Mouse (Mus musculus): ENCODE measurements around the gene Ttc28. TPM values are rescaled to one million over a fixed set of nuclear protein-coding genes. Genes with fewer than 3 reads are reported as not detected.

The Ttc28 gene
- polyA plus RNA-seq, 1 experiment from 2014 or later = 0.95 TPM

GRCm38 (mm10) chr5:111270246-111271002 lies 390.8 kb downstream of the Ttc28 start:
- Histone ChIP-seq H3K27me3 (no peaks in the 10 kb centered on the region), H3K4me3 (replicated peaks) (no peak overlapping the region), H3K36me3 (no peaks in the 10 kb centered on the region), H3K9me3 (replicated peaks) (no peaks in the 10 kb centered on the region), H3K4me1 (replicated peaks) (peaks cover 6% of the 10 kb centered on the region; the same call in 1 of the 2 replicates), H3K27ac (no peak overlapping the region), H3K4me2 (no peak overlapping the region), H3K9ac (no peak overlapping the region)
- DNase-seq (no peak), ATAC-seq (ENCODE audit: low read depth) (no peak)
- WGBS (ENCODE audit: insufficient replicate concordance) = 64% methylated on average over 15 of the region's 15 CpGs

- Histone ChIP-seq H3K36me3 (no peaks in the 10 kb centered on the region), H3K4me1 (replicated peaks) (peaks cover 6% of the 10 kb centered on the region; the same call in 1 of the 2 replicates), H3K9ac (no peak overlapping the region), H3K4me2 (no peak overlapping the region), H3K27ac (no peak overlapping the region), H3K4me3 (replicated peaks) (no peak overlapping the region), H3K27me3 (no peaks in the 10 kb centered on the region), H3K9me3 (replicated peaks) (no peaks in the 10 kb centered on the region)
- ATAC-seq (ENCODE audit: low read depth) (peak; percentile 45), DNase-seq (peak; percentile 44)
- 38% methylated on average over 10 of the region's 10 CpGs for WGBS (ENCODE audit: insufficient replicate concordance)
Observed at GRCm38 (mm10) chr5:111273589-111273988, 394.0 kb downstream of the Ttc28 start.

- no peaks in the 10 kb centered on the region for H3K27me3 ChIP-seq
- H3K36me3 ChIP-seq = no peaks in the 10 kb centered on the region
- H3K4me2 ChIP-seq = no peak overlapping the region
- H3K4me3 ChIP-seq (replicated peaks) = no peak overlapping the region
- no peak overlapping the region for H3K27ac ChIP-seq
- 51% methylated on average over 5 of the region's 5 CpGs for WGBS (ENCODE audit: insufficient replicate concordance)
- no peak for ATAC-seq (ENCODE audit: low read depth)
- no peak overlapping the region for H3K9ac ChIP-seq
- no peaks in the 10 kb centered on the region for H3K9me3 ChIP-seq (replicated peaks)
- DNase-seq = no peak
- H3K4me1 ChIP-seq (replicated peaks) = peaks cover 6% of the 10 kb centered on the region; the same call in 1 of the 2 replicates
Observed at GRCm38 (mm10) chr5:111274948-111275347, 395.3 kb downstream of the Ttc28 start.

GRCm38 (mm10) chr5:111284420-111285175 lies 405.0 kb downstream of the Ttc28 start:
- no peaks in the 10 kb centered on the region for H3K36me3 ChIP-seq
- ATAC-seq (ENCODE audit: low read depth) (no peak), DNase-seq (no peak)
- H3K4me3 ChIP-seq (replicated peaks) = no peak overlapping the region
- no peak overlapping the region for H3K4me2 ChIP-seq
- whole genome bisulfite sequencing (ENCODE audit: insufficient replicate concordance) = 67% methylated on average over 19 of the region's 19 CpGs
- no peak overlapping the region for H3K27ac ChIP-seq
- no peaks in the 10 kb centered on the region for H3K27me3 ChIP-seq
- H3K9ac ChIP-seq = no peak overlapping the region
- H3K4me1 ChIP-seq (replicated peaks) = no peaks in the 10 kb centered on the region; the same call in 1 of the 2 replicates
- no peaks in the 10 kb centered on the region for H3K9me3 ChIP-seq (replicated peaks)

GRCm38 (mm10) chr5:111287571-111287970 lies 408.0 kb downstream of the Ttc28 start:
- Histone ChIP-seq H3K4me1 (replicated peaks) (no peaks in the 10 kb centered on the region; the same call in 1 of the 2 replicates), H3K27ac (peak overlapping the region; percentile 64; the same call in 1 of the 2 replicates), H3K9ac (no peak overlapping the region), H3K4me3 (replicated peaks) (no peak overlapping the region), H3K4me2 (no peak overlapping the region), H3K27me3 (no peaks in the 10 kb centered on the region), H3K36me3 (no peaks in the 10 kb centered on the region), H3K9me3 (replicated peaks) (no peaks in the 10 kb centered on the region)
- DNase-seq (no peak), ATAC-seq (ENCODE audit: low read depth) (no peak; the same call in 1 of the 2 replicates)
- 58% methylated on average over 5 of the region's 5 CpGs for WGBS (ENCODE audit: insufficient replicate concordance)

GRCm38 (mm10) chr5:111288486-111288885 lies 408.9 kb downstream of the Ttc28 start:
- peak overlapping the region; percentile 64 for H3K27ac ChIP-seq
- ATAC-seq (ENCODE audit: low read depth) = peak; percentile 55; the same call in 1 of the 2 replicates
- H3K9ac ChIP-seq = no peak overlapping the region
- no peaks in the 10 kb centered on the region for H3K36me3 ChIP-seq
- H3K4me1 ChIP-seq (replicated peaks) = no peaks in the 10 kb centered on the region; the same call in 1 of the 2 replicates
- H3K4me3 ChIP-seq (replicated peaks) = no peak overlapping the region
- 68% methylated on average over 11 of the region's 11 CpGs for WGBS (ENCODE audit: insufficient replicate concordance)
- H3K4me2 ChIP-seq = no peak overlapping the region
- no peaks in the 10 kb centered on the region for H3K9me3 ChIP-seq (replicated peaks)
- no peak for DNase-seq
- H3K27me3 ChIP-seq = no peaks in the 10 kb centered on the region

- WGBS (ENCODE audit: insufficient replicate concordance) = 82% methylated on average over 11 of the region's 11 CpGs
- H3K27ac ChIP-seq = no peak overlapping the region
- no peaks in the 10 kb centered on the region; the same call in 1 of the 2 replicates for H3K4me1 ChIP-seq (replicated peaks)
Observed at GRCm38 (mm10) chr5:111290071-111290470, 410.5 kb downstream of the Ttc28 start.

GRCm38 (mm10) chr5:111291639-111292038 lies 412.0 kb downstream of the Ttc28 start:
- H3K4me2 ChIP-seq = no peak overlapping the region

More at GRCm38 (mm10) chr5:111290071-111290470, 410.5 kb downstream of the Ttc28 start:
- no peaks in the 10 kb centered on the region for H3K36me3 ChIP-seq
- H3K9me3 ChIP-seq (replicated peaks) = no peaks in the 10 kb centered on the region
- H3K27me3 ChIP-seq = no peaks in the 10 kb centered on the region
- H3K4me3 ChIP-seq (replicated peaks) = no peak overlapping the region
- no peak overlapping the region for H3K4me2 ChIP-seq
- ATAC-seq (ENCODE audit: low read depth) (no peak), DNase-seq (no peak)
- no peak overlapping the region for H3K9ac ChIP-seq

GRCm38 (mm10) chr5:111297801-111298200 lies 418.2 kb downstream of the Ttc28 start:
- H3K27me3 ChIP-seq = no peaks in the 10 kb centered on the region
- no peaks in the 10 kb centered on the region for H3K36me3 ChIP-seq
- H3K4me1 ChIP-seq (replicated peaks) = 0 out of 2 replicates have a peak, but pooled peaks cover 3% of the 10 kb centered on the region
- ATAC-seq (ENCODE audit: low read depth) (no peak), DNase-seq (no peak)
- no peak overlapping the region for H3K4me3 ChIP-seq (replicated peaks)
- H3K4me2 ChIP-seq = no peak overlapping the region
- 52% methylated on average over 5 of the region's 5 CpGs for WGBS (ENCODE audit: insufficient replicate concordance)
- H3K9ac ChIP-seq = no peak overlapping the region
- no peak overlapping the region for H3K27ac ChIP-seq
- no peaks in the 10 kb centered on the region for H3K9me3 ChIP-seq (replicated peaks)

More at GRCm38 (mm10) chr5:111291639-111292038, 412.0 kb downstream of the Ttc28 start:
- Histone ChIP-seq H3K36me3 (no peaks in the 10 kb centered on the region), H3K4me1 (replicated peaks) (no peaks in the 10 kb centered on the region; the same call in 1 of the 2 replicates), H3K9ac (no peak overlapping the region), H3K9me3 (replicated peaks) (no peaks in the 10 kb centered on the region), H3K4me3 (replicated peaks) (no peak overlapping the region), H3K27ac (no peak overlapping the region), H3K27me3 (no peaks in the 10 kb centered on the region)
- DNase-seq (no peak), ATAC-seq (ENCODE audit: low read depth) (no peak)
- 56% methylated on average over 10 of the region's 10 CpGs for WGBS (ENCODE audit: insufficient replicate concordance)

GRCm38 (mm10) chr5:111298706-111299105 lies 419.1 kb downstream of the Ttc28 start:
- Histone ChIP-seq H3K4me2 (no peak overlapping the region), H3K4me3 (replicated peaks) (no peak overlapping the region), H3K27me3 (no peaks in the 10 kb centered on the region), H3K27ac (no peak overlapping the region), H3K4me1 (replicated peaks) (0 out of 2 replicates have a peak, but pooled peaks cover 3% of the 10 kb centered on the region), H3K36me3 (no peaks in the 10 kb centered on the region), H3K9me3 (replicated peaks) (no peaks in the 10 kb centered on the region), H3K9ac (no peak overlapping the region)
- WGBS (ENCODE audit: insufficient replicate concordance) = 49% methylated on average over 7 of the region's 7 CpGs
- no peak for ATAC-seq (ENCODE audit: low read depth)
- no peak for DNase-seq

GRCm38 (mm10) chr5:111300776-111301175 lies 421.2 kb downstream of the Ttc28 start:
- no peak overlapping the region for H3K4me2 ChIP-seq
- H3K4me1 ChIP-seq (replicated peaks) = 0 out of 2 replicates have a peak, but pooled peaks cover 3% of the 10 kb centered on the region
- ATAC-seq (ENCODE audit: low read depth) (no peak), DNase-seq (no peak)
- H3K9me3 ChIP-seq (replicated peaks) = no peaks in the 10 kb centered on the region
- no peaks in the 10 kb centered on the region for H3K36me3 ChIP-seq
- no peak overlapping the region for H3K4me3 ChIP-seq (replicated peaks)
- no peak overlapping the region for H3K27ac ChIP-seq
- no peaks in the 10 kb centered on the region for H3K27me3 ChIP-seq
- WGBS (ENCODE audit: insufficient replicate concordance) = 69% methylated on average over 8 of the region's 8 CpGs
- no peak overlapping the region for H3K9ac ChIP-seq
